Mouse (Mus musculus): ENCODE data around the gene Wdpcp. TPM values are rescaled to one million over a fixed set of nuclear protein-coding genes. Genes with fewer than 3 reads are reported as not detected.
A peak's percentile ranks its signal among the peaks of the same experiment; 100 is the strongest.

Wdpcp gene
- polyA plus RNA-seq, 1 experiment from 2014 or later: 17.3 TPM

- Histone ChIP-seq H3K4me1 (peaks cover 22% of the 10 kb centered on the region), H3K4me3 (replicated peaks) (peak overlapping the region; percentile 11; the same call in 1 of the 2 replicates), H3K9ac (no peak overlapping the region), H3K27ac (replicated peaks) (no peak overlapping the region), H3K9me3 (replicated peaks) (no peaks in the 10 kb centered on the region), H3K36me3 (peaks cover 14% of the 10 kb centered on the region), H3K4me2 (replicated peaks) (peak overlapping the region; percentile 67; the same call in 1 of the 2 replicates), H3K27me3 (no peaks in the 10 kb centered on the region)
- 60% methylated on average over 2 of the region's 2 CpGs for WGBS
- ATAC-seq (ENCODE audit: insufficient number of reproducible peaks, low FRiP score, low TSS enrichment, low read depth): no peak
Observed at GRCm38 (mm10) chr11:21570109-21570474, 1.9 kb upstream of the Wdpcp start.

- Histone ChIP-seq H3K27ac (replicated peaks) (peak overlapping the region; percentile 83; the same call in 1 of the 2 replicates), H3K36me3 (peaks cover 9% of the 10 kb centered on the region; the same call in 1 of the 2 replicates), H3K27me3 (no peaks in the 10 kb centered on the region), H3K9me3 (replicated peaks) (no peaks in the 10 kb centered on the region), H3K9ac (peak overlapping the region; percentile 49), H3K4me1 (peaks cover 22% of the 10 kb centered on the region), H3K4me2 (replicated peaks) (peak overlapping the region; percentile 67), H3K4me3 (replicated peaks) (peak overlapping the region; percentile 72)
- ATAC-seq (ENCODE audit: insufficient number of reproducible peaks, low FRiP score, low TSS enrichment, low read depth): no peak
- WGBS: 7% methylated on average over 10 of the region's 10 CpGs
Observed at GRCm38 (mm10) chr11:21570973-21571372, 1.1 kb upstream of the Wdpcp start.

GRCm38 (mm10) chr11:21581472-21581871 is 9.4 kb downstream of the Wdpcp start:
- H3K27ac ChIP-seq (replicated peaks): no peak overlapping the region
- WGBS: 61% methylated on average over 7 of the region's 7 CpGs
- no peak overlapping the region for H3K4me3 ChIP-seq (replicated peaks)
- no peaks in the 10 kb centered on the region; the same call in 1 of the 2 replicates for H3K4me1 ChIP-seq
- no peaks in the 10 kb centered on the region for H3K27me3 ChIP-seq
- H3K4me2 ChIP-seq (replicated peaks): no peak overlapping the region
- H3K36me3 ChIP-seq: no peaks in the 10 kb centered on the region
- H3K9me3 ChIP-seq (replicated peaks): no peaks in the 10 kb centered on the region
- H3K9ac ChIP-seq: no peak overlapping the region
- no peak for ATAC-seq (ENCODE audit: insufficient number of reproducible peaks, low FRiP score, low TSS enrichment, low read depth)

GRCm38 (mm10) chr11:21583286-21583685 is 11.3 kb downstream of the Wdpcp start:
- H3K4me1 ChIP-seq: no peaks in the 10 kb centered on the region; the same call in 1 of the 2 replicates
- no peak overlapping the region for H3K9ac ChIP-seq
- H3K36me3 ChIP-seq: no peaks in the 10 kb centered on the region
- H3K4me2 ChIP-seq (replicated peaks): no peak overlapping the region
- no peaks in the 10 kb centered on the region for H3K27me3 ChIP-seq
- no peak overlapping the region for H3K4me3 ChIP-seq (replicated peaks)
- 24% methylated on average over 1 of the region's 1 CpGs for WGBS
- ATAC-seq (ENCODE audit: insufficient number of reproducible peaks, low FRiP score, low TSS enrichment, low read depth): no peak
- H3K9me3 ChIP-seq (replicated peaks): no peaks in the 10 kb centered on the region
- H3K27ac ChIP-seq (replicated peaks): no peak overlapping the region

GRCm38 (mm10) chr11:21602497-21602896 is 30.5 kb downstream of the Wdpcp start:
- no peaks in the 10 kb centered on the region for H3K36me3 ChIP-seq
- no peak overlapping the region for H3K9ac ChIP-seq
- H3K4me3 ChIP-seq (replicated peaks): no peak overlapping the region
- no peak overlapping the region for H3K4me2 ChIP-seq (replicated peaks)
- no peaks in the 10 kb centered on the region for H3K4me1 ChIP-seq
- WGBS: 24% methylated on average over 5 of the region's 5 CpGs
- no peak for ATAC-seq (ENCODE audit: insufficient number of reproducible peaks, low FRiP score, low TSS enrichment, low read depth)
- H3K27ac ChIP-seq (replicated peaks): no peak overlapping the region
- no peaks in the 10 kb centered on the region for H3K9me3 ChIP-seq (replicated peaks)
- no peaks in the 10 kb centered on the region for H3K27me3 ChIP-seq

- H3K4me2 ChIP-seq (replicated peaks): no peak overlapping the region
- H3K27me3 ChIP-seq: no peaks in the 10 kb centered on the region
- no peaks in the 10 kb centered on the region for H3K4me1 ChIP-seq
- H3K9me3 ChIP-seq (replicated peaks): no peaks in the 10 kb centered on the region
- H3K27ac ChIP-seq (replicated peaks): no peak overlapping the region
- H3K4me3 ChIP-seq (replicated peaks): no peak overlapping the region
- no peak overlapping the region for H3K9ac ChIP-seq
- no peaks in the 10 kb centered on the region for H3K36me3 ChIP-seq
- ATAC-seq (ENCODE audit: insufficient number of reproducible peaks, low FRiP score, low TSS enrichment, low read depth): no peak
Observed at GRCm38 (mm10) chr11:21615915-21616314, 43.9 kb downstream of the Wdpcp start.

GRCm38 (mm10) chr11:21634171-21634907 is 62.3 kb downstream of the Wdpcp start:
- H3K27me3 ChIP-seq: no peaks in the 10 kb centered on the region
- no peak for ATAC-seq (ENCODE audit: insufficient number of reproducible peaks, low FRiP score, low TSS enrichment, low read depth)
- H3K4me3 ChIP-seq (replicated peaks): no peak overlapping the region
- no peak overlapping the region for H3K27ac ChIP-seq (replicated peaks)
- no peaks in the 10 kb centered on the region for H3K36me3 ChIP-seq
- H3K4me1 ChIP-seq: 0 out of 2 replicates have a peak, but pooled peaks cover 4% of the 10 kb centered on the region
- no peaks in the 10 kb centered on the region for H3K9me3 ChIP-seq (replicated peaks)
- no peak overlapping the region for H3K4me2 ChIP-seq (replicated peaks)
- WGBS: 65% methylated on average over 9 of the region's 9 CpGs
- no peak overlapping the region for H3K9ac ChIP-seq

GRCm38 (mm10) chr11:21638341-21638740 is 66.3 kb downstream of the Wdpcp start:
- no peak overlapping the region for H3K4me2 ChIP-seq (replicated peaks)
- no peaks in the 10 kb centered on the region for H3K27me3 ChIP-seq
- H3K4me1 ChIP-seq: 0 out of 2 replicates have a peak, but pooled peaks cover 4% of the 10 kb centered on the region
- no peak overlapping the region for H3K4me3 ChIP-seq (replicated peaks)
- no peak for ATAC-seq (ENCODE audit: insufficient number of reproducible peaks, low FRiP score, low TSS enrichment, low read depth)
- no peak overlapping the region for H3K9ac ChIP-seq
- no peak overlapping the region for H3K27ac ChIP-seq (replicated peaks)
- no peaks in the 10 kb centered on the region for H3K36me3 ChIP-seq
- H3K9me3 ChIP-seq (replicated peaks): no peaks in the 10 kb centered on the region
- 26% methylated on average over 5 of the region's 5 CpGs for WGBS

- Histone ChIP-seq H3K27ac (replicated peaks) (no peak overlapping the region), H3K4me2 (replicated peaks) (no peak overlapping the region), H3K9me3 (replicated peaks) (no peaks in the 10 kb centered on the region), H3K4me3 (replicated peaks) (no peak overlapping the region), H3K4me1 (0 out of 2 replicates have a peak, but pooled peaks cover 4% of the 10 kb centered on the region), H3K9ac (no peak overlapping the region), H3K36me3 (no peaks in the 10 kb centered on the region), H3K27me3 (no peaks in the 10 kb centered on the region)
- ATAC-seq (ENCODE audit: insufficient number of reproducible peaks, low FRiP score, low TSS enrichment, low read depth): no peak
- WGBS: 55% methylated on average over 2 of the region's 2 CpGs
Observed at GRCm38 (mm10) chr11:21639534-21639933, 67.5 kb downstream of the Wdpcp start.

- Histone ChIP-seq H3K4me3 (replicated peaks) (no peak overlapping the region), H3K27ac (replicated peaks) (no peak overlapping the region), H3K4me1 (no peaks in the 10 kb centered on the region), H3K9me3 (replicated peaks) (no peaks in the 10 kb centered on the region), H3K9ac (no peak overlapping the region), H3K27me3 (no peaks in the 10 kb centered on the region), H3K4me2 (replicated peaks) (no peak overlapping the region), H3K36me3 (no peaks in the 10 kb centered on the region)
- no peak for ATAC-seq (ENCODE audit: insufficient number of reproducible peaks, low FRiP score, low TSS enrichment, low read depth)
- 51% methylated on average over 4 of the region's 4 CpGs for WGBS
Observed at GRCm38 (mm10) chr11:21644231-21644630, 72.2 kb downstream of the Wdpcp start.

GRCm38 (mm10) chr11:21646136-21646535 is 74.1 kb downstream of the Wdpcp start:
- no peak overlapping the region for H3K27ac ChIP-seq (replicated peaks)
- H3K4me2 ChIP-seq (replicated peaks): no peak overlapping the region
- H3K36me3 ChIP-seq: no peaks in the 10 kb centered on the region
- H3K4me3 ChIP-seq (replicated peaks): no peak overlapping the region
- no peak for ATAC-seq (ENCODE audit: insufficient number of reproducible peaks, low FRiP score, low TSS enrichment, low read depth)
- H3K4me1 ChIP-seq: no peaks in the 10 kb centered on the region
- WGBS: 59% methylated on average over 3 of the region's 3 CpGs
- H3K9me3 ChIP-seq (replicated peaks): no peaks in the 10 kb centered on the region
- H3K9ac ChIP-seq: no peak overlapping the region
- no peaks in the 10 kb centered on the region for H3K27me3 ChIP-seq

GRCm38 (mm10) chr11:21658985-21659384 is 87.0 kb downstream of the Wdpcp start:
- ATAC-seq (ENCODE audit: insufficient number of reproducible peaks, low FRiP score, low TSS enrichment, low read depth): no peak
- Histone ChIP-seq H3K4me1 (no peaks in the 10 kb centered on the region), H3K9ac (no peak overlapping the region), H3K27me3 (no peaks in the 10 kb centered on the region), H3K36me3 (no peaks in the 10 kb centered on the region), H3K4me3 (replicated peaks) (no peak overlapping the region), H3K4me2 (replicated peaks) (no peak overlapping the region), H3K9me3 (replicated peaks) (no peaks in the 10 kb centered on the region), H3K27ac (replicated peaks) (no peak overlapping the region)
- 62% methylated on average over 3 of the region's 3 CpGs for WGBS
